Mouse (Mus musculus): ENCODE results near the gene Rprd2. TPM values are rescaled to one million over a fixed set of nuclear protein-coding genes. Genes with fewer than 3 reads are reported as not detected.

Rprd2 gene
- total RNA-seq, 2 experiments from 2014 or later: 32.4 to 35.2 TPM

- intact Hi-C loops (cut with DNase I): no loop called here
- TF ChIP-seq CTCF (IDR thresholded peaks at IDR 0.05): no peak
- Histone ChIP-seq H3K4me3 (no peak overlapping the region), H3K27ac (no peak overlapping the region)
- DNase-seq: no peak
These were observed 61.9 kb downstream of the Rprd2 start for GRCm38 (mm10) chr3:95756808-95757207.

- DNase-seq: peak; percentile 94
- Histone ChIP-seq H3K4me3 (peak overlapping the region; percentile 84), H3K27ac (peak overlapping the region; percentile 89)
- TF ChIP-seq CTCF (IDR thresholded peaks at IDR 0.05): no peak
- intact Hi-C loops (cut with DNase I): loop anchor here (2.0 to 5.0 kb wide), 2 partner anchors 52 to 122 kb away; no protein-coding TSS in a partner anchor
These were observed 64.1 kb downstream of the Rprd2 start for GRCm38 (mm10) chr3:95754345-95755206.

- Histone ChIP-seq H3K27ac (no peak overlapping the region), H3K4me3 (no peak overlapping the region)
- no peak for TF ChIP-seq CTCF (IDR thresholded peaks at IDR 0.05)
- no peak for DNase-seq
- intact Hi-C loops (cut with DNase I): loop anchor here (5.0 kb wide), 1 partner anchor 121 kb away; no protein-coding TSS in a partner anchor
These were observed 65.7 kb downstream of the Rprd2 start for GRCm38 (mm10) chr3:95752935-95753334.

- H3K4me3 ChIP-seq: peak overlapping the region; percentile 24; the same call in 1 of the 2 replicates
- intact Hi-C loops (cut with DNase I): no loop called here
- DNase-seq: no peak
- H3K27ac ChIP-seq: peak overlapping the region; percentile 76
- TF ChIP-seq CTCF (IDR thresholded peaks at IDR 0.05): no peak
These were observed 78.3 kb downstream of the Rprd2 start for GRCm38 (mm10) chr3:95740406-95740805.

GRCm38 (mm10) chr3:95739353-95740104 is 79.1 kb downstream of the Rprd2 start, which contains the start of gene Ecm1:
Ecm1 (minus strand) TSS chr3:95739569.
- peak; percentile 65 for DNase-seq
- peak within 1 kb of the TSS; percentile 59 for H3K4me3 ChIP-seq
- H3K27ac ChIP-seq: peak within 1 kb of the TSS; percentile 76
- no peak for TF ChIP-seq CTCF (IDR thresholded peaks at IDR 0.05)
- intact Hi-C loops (cut with DNase I): no loop called here

- no peak overlapping the region for H3K4me3 ChIP-seq
- intact Hi-C loops (cut with DNase I): no loop called here
- peak overlapping the region; percentile 58 for H3K27ac ChIP-seq
- no peak for TF ChIP-seq CTCF (IDR thresholded peaks at IDR 0.05)
- DNase-seq: no peak
These were observed 83.5 kb downstream of the Rprd2 start for GRCm38 (mm10) chr3:95735071-95735670.

- peak overlapping the region; percentile 63 for H3K27ac ChIP-seq
- DNase-seq: peak; percentile 75
- no peak for TF ChIP-seq CTCF (IDR thresholded peaks at IDR 0.05)
- H3K4me3 ChIP-seq: no peak overlapping the region
- intact Hi-C loops (cut with DNase I): loop anchor here (5.0 kb wide), 1 partner anchor 102 kb away; no protein-coding TSS in a partner anchor
These were observed 84.5 kb downstream of the Rprd2 start for GRCm38 (mm10) chr3:95734092-95734702.

- Histone ChIP-seq H3K27ac (peak overlapping the region; percentile 63), H3K4me3 (no peak overlapping the region)
- no peak for TF ChIP-seq CTCF (IDR thresholded peaks at IDR 0.05)
- peak; percentile 59 for DNase-seq
- intact Hi-C loops (cut with DNase I): loop anchor here (5.0 kb wide), 1 partner anchor 101 kb away; no protein-coding TSS in a partner anchor
These were observed 85.7 kb downstream of the Rprd2 start for GRCm38 (mm10) chr3:95732744-95733521.

- TF ChIP-seq CTCF (IDR thresholded peaks at IDR 0.05): no peak
- intact Hi-C loops (cut with DNase I): loop anchor here (5.0 kb wide), 1 partner anchor 100 kb away; no protein-coding TSS in a partner anchor
- H3K4me3 ChIP-seq: no peak overlapping the region
- peak overlapping the region; percentile 63; the same call in 1 of the 2 replicates for H3K27ac ChIP-seq
- DNase-seq: no peak
These were observed 86.4 kb downstream of the Rprd2 start for GRCm38 (mm10) chr3:95732297-95732696.

- TF ChIP-seq CTCF (IDR thresholded peaks at IDR 0.05): peak; percentile 49
- Histone ChIP-seq H3K4me3 (no peak overlapping the region), H3K27ac (no peak overlapping the region)
- no peak for DNase-seq
- intact Hi-C loops (cut with DNase I): loop anchor here (5.0 kb wide), 1 partner anchor 100 kb away; no protein-coding TSS in a partner anchor
These were observed 86.9 kb downstream of the Rprd2 start for GRCm38 (mm10) chr3:95731802-95732201.

GRCm38 (mm10) chr3:95730431-95730830 is 88.2 kb downstream of the Rprd2 start:
- H3K27ac ChIP-seq: no peak overlapping the region
- no peak for DNase-seq
- no peak overlapping the region for H3K4me3 ChIP-seq
- intact Hi-C loops (cut with DNase I): loop anchor here (5.0 kb wide), 1 partner anchor 98 kb away; no protein-coding TSS in a partner anchor
- TF ChIP-seq CTCF (IDR thresholded peaks at IDR 0.05): no peak
